Mouse (Mus musculus): ENCODE measurements around the gene Prss2. TPM values are rescaled to one million over a fixed set of nuclear protein-coding genes. Genes with fewer than 3 reads are reported as not detected.

Prss2 gene
- polyA plus RNA-seq, 1 experiment from 2014 or later = 10.5 TPM

GRCm38 (mm10) chr6:41553356-41554010 is 31.9 kb downstream of the Prss2 start:
- no peak for TF ChIP-seq CTCF (IDR thresholded peaks at IDR 0.05; ENCODE audit: low read depth)
- ATAC-seq = no peak

DNA sequence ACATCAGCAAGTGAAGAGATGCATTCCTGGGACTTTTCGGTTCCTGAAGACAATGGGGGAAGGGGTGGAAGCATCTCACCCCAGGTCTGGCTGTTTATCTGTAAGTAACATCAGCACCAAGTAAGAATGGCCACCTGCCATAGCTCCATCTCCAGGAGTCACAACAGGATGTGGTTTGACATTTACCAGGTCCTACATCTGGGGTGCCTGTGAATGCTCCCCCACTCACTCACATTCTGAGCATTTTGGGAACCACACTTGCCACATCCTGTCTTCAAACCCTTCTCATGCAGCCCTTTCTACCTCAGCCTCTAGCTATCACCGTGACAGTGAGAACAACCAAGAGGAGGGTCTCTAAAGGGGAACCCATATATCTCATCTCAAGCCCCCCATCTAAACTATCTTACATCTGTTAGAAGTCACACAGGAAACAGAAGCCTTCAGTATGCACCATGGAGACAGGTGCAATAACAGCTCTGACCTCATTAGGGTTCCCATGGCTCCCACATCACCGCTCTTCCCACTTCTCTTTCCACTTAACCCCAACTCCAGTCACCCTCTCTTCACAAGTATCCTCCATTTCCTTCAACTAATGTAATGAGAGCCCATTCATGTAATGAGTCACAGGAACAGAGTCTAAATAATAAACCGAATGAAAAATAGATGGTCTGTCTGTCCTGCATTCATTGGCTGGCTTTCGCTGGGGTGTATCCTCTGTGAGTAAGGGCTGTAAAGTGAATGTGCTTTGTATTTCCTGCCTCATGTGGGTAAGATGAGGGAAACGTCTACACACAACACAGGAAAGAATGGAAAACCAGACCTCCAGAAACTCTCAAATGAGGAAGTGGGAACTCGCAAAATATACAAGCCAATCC is 32.9 kb downstream of the Prss2 start:
- Histone ChIP-seq H3K27me3 (replicated peaks; ENCODE audit: control insufficient read depth, insufficient read depth, low read length) (no peaks in the 10 kb centered on the region), H3K4me1 (replicated peaks; ENCODE audit: control insufficient read depth, insufficient read depth, low read length) (no peaks in the 10 kb centered on the region), H3K9ac (ENCODE audit: low read depth, low read length) (no peak overlapping the region), H3K9me3 (ENCODE audit: control insufficient read depth) (no peaks in the 10 kb centered on the region), H3K4me3 (ENCODE audit: low read depth, low read length) (no peak overlapping the region), H3K4me2 (replicated peaks; ENCODE audit: low read depth) (no peak overlapping the region), H3K27ac (ENCODE audit: low read depth, low read length) (no peak overlapping the region), H3K36me3 (ENCODE audit: control insufficient read depth, insufficient read depth) (no peaks in the 10 kb centered on the region)
- no peak for TF ChIP-seq CTCF (IDR thresholded peaks at IDR 0.05; ENCODE audit: low read depth)
- 68% methylated on average over 7 of the region's 7 CpGs for WGBS
- no peak for ATAC-seq

More at GRCm38 (mm10) chr6:41553356-41554010, 31.9 kb downstream of the Prss2 start:
- Histone ChIP-seq H3K4me1 (replicated peaks; ENCODE audit: control insufficient read depth, insufficient read depth, low read length) (no peaks in the 10 kb centered on the region), H3K4me2 (replicated peaks; ENCODE audit: low read depth) (no peak overlapping the region), H3K27me3 (replicated peaks; ENCODE audit: control insufficient read depth, insufficient read depth, low read length) (no peaks in the 10 kb centered on the region), H3K9ac (ENCODE audit: low read depth, low read length) (no peak overlapping the region), H3K27ac (ENCODE audit: low read depth, low read length) (no peak overlapping the region), H3K4me3 (ENCODE audit: low read depth, low read length) (no peak overlapping the region), H3K9me3 (ENCODE audit: control insufficient read depth) (no peaks in the 10 kb centered on the region), H3K36me3 (ENCODE audit: control insufficient read depth, insufficient read depth) (no peaks in the 10 kb centered on the region)
- WGBS = 76% methylated on average over 5 of the region's 5 CpGs

- peak; percentile 54 for TF ChIP-seq CTCF (IDR thresholded peaks at IDR 0.05; ENCODE audit: low read depth)
- Histone ChIP-seq H3K9me3 (ENCODE audit: control insufficient read depth) (no peaks in the 10 kb centered on the region), H3K9ac (ENCODE audit: low read depth, low read length) (no peak overlapping the region), H3K4me1 (replicated peaks; ENCODE audit: control insufficient read depth, insufficient read depth, low read length) (no peaks in the 10 kb centered on the region), H3K4me3 (ENCODE audit: low read depth, low read length) (no peak overlapping the region), H3K27ac (ENCODE audit: low read depth, low read length) (no peak overlapping the region), H3K36me3 (ENCODE audit: control insufficient read depth, insufficient read depth) (no peaks in the 10 kb centered on the region), H3K27me3 (replicated peaks; ENCODE audit: control insufficient read depth, insufficient read depth, low read length) (no peaks in the 10 kb centered on the region), H3K4me2 (replicated peaks; ENCODE audit: low read depth) (no peak overlapping the region)
- ATAC-seq = no peak
Observed at GRCm38 (mm10) chr6:41556389-41556788, 34.8 kb downstream of the Prss2 start.

- 75% methylated on average over 5 of the region's 5 CpGs for WGBS
- H3K36me3 ChIP-seq (ENCODE audit: control insufficient read depth, insufficient read depth) = no peaks in the 10 kb centered on the region
- H3K9me3 ChIP-seq (ENCODE audit: control insufficient read depth) = no peaks in the 10 kb centered on the region
- H3K4me3 ChIP-seq (ENCODE audit: low read depth, low read length) = no peak overlapping the region
- H3K27me3 ChIP-seq (replicated peaks; ENCODE audit: control insufficient read depth, insufficient read depth, low read length) = no peaks in the 10 kb centered on the region
- ATAC-seq = no peak
- H3K4me2 ChIP-seq (replicated peaks; ENCODE audit: low read depth) = no peak overlapping the region
- no peak for TF ChIP-seq CTCF (IDR thresholded peaks at IDR 0.05; ENCODE audit: low read depth)
- H3K9ac ChIP-seq (ENCODE audit: low read depth, low read length) = no peak overlapping the region
- no peaks in the 10 kb centered on the region for H3K4me1 ChIP-seq (replicated peaks; ENCODE audit: control insufficient read depth, insufficient read depth, low read length)
- no peak overlapping the region for H3K27ac ChIP-seq (ENCODE audit: low read depth, low read length)
Observed at GRCm38 (mm10) chr6:41557468-41557867, 35.9 kb downstream of the Prss2 start.

GRCm38 (mm10) chr6:41558271-41558670 is 36.7 kb downstream of the Prss2 start:
- TF ChIP-seq CTCF (IDR thresholded peaks at IDR 0.05; ENCODE audit: low read depth) = no peak
- Histone ChIP-seq H3K36me3 (ENCODE audit: control insufficient read depth, insufficient read depth) (no peaks in the 10 kb centered on the region), H3K9me3 (ENCODE audit: control insufficient read depth) (no peaks in the 10 kb centered on the region), H3K4me2 (replicated peaks; ENCODE audit: low read depth) (no peak overlapping the region), H3K4me1 (replicated peaks; ENCODE audit: control insufficient read depth, insufficient read depth, low read length) (no peaks in the 10 kb centered on the region), H3K27me3 (replicated peaks; ENCODE audit: control insufficient read depth, insufficient read depth, low read length) (no peaks in the 10 kb centered on the region), H3K9ac (ENCODE audit: low read depth, low read length) (no peak overlapping the region), H3K27ac (ENCODE audit: low read depth, low read length) (no peak overlapping the region), H3K4me3 (ENCODE audit: low read depth, low read length) (no peak overlapping the region)
- 28% methylated on average over 2 of the region's 2 CpGs for whole genome bisulfite sequencing
- ATAC-seq = no peak

GRCm38 (mm10) chr6:41559331-41559730 is 37.7 kb downstream of the Prss2 start:
- TF ChIP-seq CTCF (IDR thresholded peaks at IDR 0.05; ENCODE audit: low read depth) = no peak
- Histone ChIP-seq H3K27me3 (replicated peaks; ENCODE audit: control insufficient read depth, insufficient read depth, low read length) (no peaks in the 10 kb centered on the region), H3K27ac (ENCODE audit: low read depth, low read length) (no peak overlapping the region), H3K4me2 (replicated peaks; ENCODE audit: low read depth) (no peak overlapping the region), H3K9me3 (ENCODE audit: control insufficient read depth) (no peaks in the 10 kb centered on the region), H3K4me3 (ENCODE audit: low read depth, low read length) (no peak overlapping the region), H3K36me3 (ENCODE audit: control insufficient read depth, insufficient read depth) (no peaks in the 10 kb centered on the region), H3K9ac (ENCODE audit: low read depth, low read length) (no peak overlapping the region), H3K4me1 (replicated peaks; ENCODE audit: control insufficient read depth, insufficient read depth, low read length) (no peaks in the 10 kb centered on the region)
- 65% methylated on average over 3 of the region's 3 CpGs for WGBS
- ATAC-seq = no peak
